Mouse (Mus musculus) embryonic facial prominence, embryonic 10.5 days (tissue): ENCODE data around the gene Cmtm8. TPM values are rescaled to one million over a fixed set of nuclear protein-coding genes. Genes with fewer than 3 reads are reported as not detected.

Experiments used
- DNase-seq: peaks from one replicate; pipeline ENCODE4 v3.0.0-alpha.2; 2017; ENCODE audit warnings: low spot score
- H3K27ac ChIP-seq: fragments of 300-500 bp; sonication (generic); replicated peaks from 2 replicates; pipeline ENCODE4 v1.5.1; 2016; ENCODE audit warnings: mild to moderate bottlenecking
- H3K27me3 ChIP-seq: fragments of 300-500 bp; sonication (generic); replicated peaks from 2 replicates; pipeline ENCODE4 v1.6.1; 2016; ENCODE audit warnings: low read depth, mild to moderate bottlenecking; ENCODE audit not compliant: poor library complexity, severe bottlenecking
- H3K36me3 ChIP-seq: fragments of 300-500 bp; sonication (generic); replicated peaks from 2 replicates; pipeline ENCODE4 v1.6.1; 2016; ENCODE audit warnings: mild to moderate bottlenecking, moderate library complexity
- H3K4me1 ChIP-seq: fragments of 300-500 bp; sonication (generic); 2 replicates; pipeline ENCODE4 v1.6.1; 2016
- H3K4me3 ChIP-seq: fragments of 300-500 bp; sonication (generic); 2 replicates; pipeline ENCODE4 v1.5.1; 2016; ENCODE audit warnings: mild to moderate bottlenecking, moderate library complexity
- H3K9me3 ChIP-seq: fragments of 300-500 bp; sonication (generic); 2 replicates; pipeline ENCODE4 v1.6.1; 2016; ENCODE audit warnings: mild to moderate bottlenecking
- WGBS: fragments of 180-500 bp; shearing (Covaris S2); methylation state at CpG from one replicate; pipeline ENCODE4 v1.1.7; 2016; 5-methylcytosine and 5-hydroxymethylcytosine counted together
- polyA plus RNA-seq: library from polyadenylated mRNA; unstranded; fragments of >200 nt; fragmentation: Nextera tagmentation; extraction: Ambion mirVana; gene quantifications from 2 replicates; pipeline ENCODE4 v1.2.1, GENCODE M21; 2016

The Cmtm8 gene
- polyA plus RNA-seq, 1 experiment from 2014 or later: 21.3 TPM

- no peak for DNase-seq
- H3K4me3 ChIP-seq: no peak overlapping the region
- H3K27me3 ChIP-seq: no peaks in the 10 kb centered on the region
- no peak overlapping the region for H3K27ac ChIP-seq
- no peaks in the 10 kb centered on the region for H3K36me3 ChIP-seq
- peaks cover 5% of the 10 kb centered on the region for H3K4me1 ChIP-seq
- 94% methylated on average over 7 of the region's 7 CpGs for whole genome bisulfite sequencing
- H3K9me3 ChIP-seq: no peaks in the 10 kb centered on the region
These were observed 27.8 kb downstream of the Cmtm8 start for GRCm38 (mm10) chr9:114816121-114816520.

GRCm38 (mm10) chr9:114815315-114815714, 28.6 kb downstream of the Cmtm8 start:
- no peaks in the 10 kb centered on the region for H3K36me3 ChIP-seq
- H3K4me3 ChIP-seq: no peak overlapping the region
- DNase-seq: peak; percentile 44
- H3K9me3 ChIP-seq: no peaks in the 10 kb centered on the region
- 75% methylated on average over 4 of the region's 4 CpGs for WGBS
- peak overlapping the region; percentile 8; the same call in 1 of the 2 replicates for H3K27ac ChIP-seq
- no peaks in the 10 kb centered on the region for H3K27me3 ChIP-seq
- peaks cover 8% of the 10 kb centered on the region for H3K4me1 ChIP-seq

GRCm38 (mm10) chr9:114812001-114812400, 32.0 kb downstream of the Cmtm8 start:
- no peaks in the 10 kb centered on the region for H3K36me3 ChIP-seq
- no peak overlapping the region for H3K4me3 ChIP-seq
- no peaks in the 10 kb centered on the region for H3K27me3 ChIP-seq
- WGBS: 89% methylated on average over 4 of the region's 4 CpGs
- H3K9me3 ChIP-seq: no peaks in the 10 kb centered on the region
- DNase-seq: no peak
- 0 out of 2 replicates have a peak, but pooled peaks cover 7% of the 10 kb centered on the region for H3K4me1 ChIP-seq
- H3K27ac ChIP-seq: no peak overlapping the region

- H3K36me3 ChIP-seq: no peaks in the 10 kb centered on the region
- no peaks in the 10 kb centered on the region for H3K27me3 ChIP-seq
- DNase-seq: no peak
- no peak overlapping the region for H3K27ac ChIP-seq
- no peaks in the 10 kb centered on the region for H3K9me3 ChIP-seq
- H3K4me3 ChIP-seq: no peak overlapping the region
- 87% methylated on average over 11 of the region's 11 CpGs for WGBS
- H3K4me1 ChIP-seq: 0 out of 2 replicates have a peak, but pooled peaks cover 7% of the 10 kb centered on the region
These were observed 33.1 kb downstream of the Cmtm8 start for GRCm38 (mm10) chr9:114810837-114811236.

- WGBS: 89% methylated on average over 5 of the region's 5 CpGs
- Histone ChIP-seq H3K4me1 (0 out of 2 replicates have a peak, but pooled peaks cover 13% of the 10 kb centered on the region), H3K36me3 (no peaks in the 10 kb centered on the region), H3K27ac (no peak overlapping the region), H3K9me3 (no peaks in the 10 kb centered on the region), H3K4me3 (no peak overlapping the region), H3K27me3 (no peaks in the 10 kb centered on the region)
- no peak for DNase-seq
These were observed 35.3 kb downstream of the Cmtm8 start for GRCm38 (mm10) chr9:114808671-114809070.

- no peaks in the 10 kb centered on the region for H3K36me3 ChIP-seq
- H3K27me3 ChIP-seq: no peaks in the 10 kb centered on the region; the same call in 1 of the 2 replicates
- H3K4me1 ChIP-seq: 0 out of 2 replicates have a peak, but pooled peaks cover 13% of the 10 kb centered on the region
- H3K9me3 ChIP-seq: no peaks in the 10 kb centered on the region
- no peak overlapping the region for H3K4me3 ChIP-seq
- no peak overlapping the region for H3K27ac ChIP-seq
- DNase-seq: no peak
- WGBS: 75% methylated on average over 8 of the region's 8 CpGs
These were observed 36.7 kb downstream of the Cmtm8 start for GRCm38 (mm10) chr9:114807261-114807660.

GRCm38 (mm10) chr9:114805151-114805671, 38.7 kb downstream of the Cmtm8 start:
- Histone ChIP-seq H3K36me3 (no peaks in the 10 kb centered on the region), H3K4me3 (no peak overlapping the region), H3K9me3 (no peaks in the 10 kb centered on the region), H3K27ac (no peak overlapping the region), H3K4me1 (peaks cover 22% of the 10 kb centered on the region), H3K27me3 (peaks cover 4% of the 10 kb centered on the region; the same call in 1 of the 2 replicates)
- WGBS: 76% methylated on average over 19 of the region's 19 CpGs
- no peak for DNase-seq

- H3K4me1 ChIP-seq: peaks cover 49% of the 10 kb centered on the region
- no peaks in the 10 kb centered on the region for H3K36me3 ChIP-seq
- no peak overlapping the region for H3K4me3 ChIP-seq
- WGBS: 84% methylated on average over 1 of the region's 1 CpGs
- no peaks in the 10 kb centered on the region for H3K9me3 ChIP-seq
- H3K27ac ChIP-seq: no peak overlapping the region
- DNase-seq: no peak
- peaks cover 4% of the 10 kb centered on the region; the same call in 1 of the 2 replicates for H3K27me3 ChIP-seq
These were observed 41.8 kb downstream of the Cmtm8 start for GRCm38 (mm10) chr9:114802191-114802590.

GRCm38 (mm10) chr9:114801301-114801700, 42.7 kb downstream of the Cmtm8 start:
- DNase-seq: peak; percentile 46
- Histone ChIP-seq H3K27me3 (peaks cover 4% of the 10 kb centered on the region; the same call in 1 of the 2 replicates), H3K4me3 (no peak overlapping the region), H3K36me3 (no peaks in the 10 kb centered on the region), H3K9me3 (no peaks in the 10 kb centered on the region), H3K4me1 (peaks cover 58% of the 10 kb centered on the region), H3K27ac (no peak overlapping the region; the same call in 1 of the 2 replicates)
- 18% methylated on average over 15 of the region's 15 CpGs for WGBS

GRCm38 (mm10) chr9:114799498-114800107, 44.4 kb downstream of the Cmtm8 start:
- peak; percentile 47 for DNase-seq
- Histone ChIP-seq H3K4me3 (no peak overlapping the region), H3K9me3 (no peaks in the 10 kb centered on the region), H3K27me3 (peaks cover 4% of the 10 kb centered on the region; the same call in 1 of the 2 replicates), H3K27ac (peak overlapping the region; percentile 42; the same call in 1 of the 2 replicates), H3K36me3 (no peaks in the 10 kb centered on the region), H3K4me1 (peaks cover 62% of the 10 kb centered on the region)
- 36% methylated on average over 10 of the region's 10 CpGs for WGBS

GRCm38 (mm10) chr9:114798845-114799244, 45.1 kb downstream of the Cmtm8 start:
- Histone ChIP-seq H3K36me3 (no peaks in the 10 kb centered on the region), H3K4me3 (no peak overlapping the region), H3K27ac (peak overlapping the region; percentile 42; the same call in 1 of the 2 replicates), H3K9me3 (no peaks in the 10 kb centered on the region), H3K27me3 (peaks cover 4% of the 10 kb centered on the region; the same call in 1 of the 2 replicates), H3K4me1 (peaks cover 66% of the 10 kb centered on the region)
- WGBS: 28% methylated on average over 6 of the region's 6 CpGs
- peak; percentile 65 for DNase-seq

- Histone ChIP-seq H3K27ac (peak overlapping the region; percentile 42; the same call in 1 of the 2 replicates), H3K9me3 (no peaks in the 10 kb centered on the region), H3K36me3 (no peaks in the 10 kb centered on the region), H3K27me3 (peaks cover 4% of the 10 kb centered on the region; the same call in 1 of the 2 replicates), H3K4me3 (no peak overlapping the region), H3K4me1 (peaks cover 66% of the 10 kb centered on the region)
- 57% methylated on average over 11 of the region's 11 CpGs for WGBS
- DNase-seq: peak; percentile 90
These were observed 46.5 kb downstream of the Cmtm8 start for GRCm38 (mm10) chr9:114797329-114798004.
